Mouse (Mus musculus) kidney, embryonic 14.5 days (tissue): ENCODE results near the gene Kcnn3. TPM values are rescaled to one million over a fixed set of nuclear protein-coding genes. Genes with fewer than 3 reads are reported as not detected.

Source experiments
- ATAC-seq: fragments of 200-750 bp; cut with Nextera tagmentation; 2 replicates; pipeline ENCODE4 v1.8.0; 2017; ENCODE audit warnings: moderate number of reproducible peaks, mild to moderate bottlenecking, moderate TSS enrichment, moderate library complexity; ENCODE audit not compliant: low FRiP score, low TSS enrichment
- H3K27ac ChIP-seq: fragments of 300-500 bp; sonication (generic); 2 replicates; pipeline ENCODE4 v1.5.1; 2014; ENCODE audit warnings: low read depth, mild to moderate bottlenecking, low read length, moderate library complexity, mixed read lengths
- H3K27me3 ChIP-seq: fragments of 300-500 bp; sonication (generic); 2 replicates; pipeline ENCODE4 v1.6.1; 2014; ENCODE audit warnings: mild to moderate bottlenecking, low read length; ENCODE audit not compliant: control insufficient read depth, insufficient read depth
- H3K36me3 ChIP-seq: fragments of 300-500 bp; sonication (generic); 2 replicates; pipeline ENCODE4 v1.6.1; 2014; ENCODE audit warnings: low read length, mixed read lengths; ENCODE audit not compliant: control insufficient read depth, insufficient read depth
- H3K4me1 ChIP-seq: fragments of 300-500 bp; sonication (generic); 2 replicates; pipeline ENCODE4 v1.6.1; 2014; ENCODE audit warnings: low read length, mixed read lengths; ENCODE audit not compliant: control insufficient read depth, insufficient read depth
- H3K4me2 ChIP-seq: fragments of 300-500 bp; sonication (generic); replicated peaks from 2 replicates; pipeline ENCODE4 v1.6.1; 2014; ENCODE audit warnings: low read depth, mild to moderate bottlenecking, low read length
- H3K4me3 ChIP-seq: fragments of 300-500 bp; sonication (generic); 2 replicates; pipeline ENCODE4 v1.5.1; 2014; ENCODE audit warnings: mild to moderate bottlenecking, low read length
- H3K9ac ChIP-seq: fragments of 300-500 bp; sonication (generic); 2 replicates; pipeline ENCODE4 v1.6.1; 2014; ENCODE audit warnings: low read depth, mild to moderate bottlenecking, low read length, moderate library complexity
- H3K9me3 ChIP-seq: fragments of 300-500 bp; sonication (generic); 2 replicates; pipeline ENCODE4 v1.6.1; 2016; ENCODE audit warnings: low read length; ENCODE audit not compliant: control insufficient read depth
- WGBS: fragments of 180-500 bp; shearing (Covaris S2); extraction: QIAGEN DNeasy Blood & Tissue Kit; methylation state at CpG from one replicate; pipeline ENCODE4 v1.1.7; 2014; 5-methylcytosine and 5-hydroxymethylcytosine counted together
- polyA plus RNA-seq: library from polyadenylated mRNA; unstranded; fragments of >200 nt; fragmentation: Nextera tagmentation; extraction: Ambion mirVana; gene quantifications from 2 replicates; pipeline ENCODE4 v1.2.1, GENCODE M21; 2014

Gene Kcnn3
- polyA plus RNA-seq, 1 experiment from 2014 or later: 2.1 TPM

GRCm38 (mm10) chr3:89548805-89549204 is 28.8 kb downstream of the Kcnn3 start:
- Histone ChIP-seq H3K4me1 (no peaks in the 10 kb centered on the region), H3K27ac (no peak overlapping the region), H3K36me3 (no peaks in the 10 kb centered on the region), H3K4me3 (no peak overlapping the region), H3K27me3 (no peaks in the 10 kb centered on the region), H3K4me2 (no peak overlapping the region), H3K9me3 (no peaks in the 10 kb centered on the region; the same call in 1 of the 2 replicates), H3K9ac (no peak overlapping the region)
- 81% methylated on average over 2 of the region's 2 CpGs for WGBS
- no peak for ATAC-seq

- H3K9me3 ChIP-seq: no peaks in the 10 kb centered on the region; the same call in 1 of the 2 replicates
- H3K4me2 ChIP-seq: no peak overlapping the region
- H3K36me3 ChIP-seq: no peaks in the 10 kb centered on the region
- H3K4me1 ChIP-seq: no peaks in the 10 kb centered on the region
- ATAC-seq: no peak; the same call in 1 of the 2 replicates
- H3K9ac ChIP-seq: no peak overlapping the region
- 22% methylated on average over 4 of the region's 4 CpGs for WGBS
- no peaks in the 10 kb centered on the region for H3K27me3 ChIP-seq
- no peak overlapping the region for H3K27ac ChIP-seq
- no peak overlapping the region for H3K4me3 ChIP-seq
Measured at GRCm38 (mm10) chr3:89549488-89549887, 29.5 kb downstream of the Kcnn3 start.

GRCm38 (mm10) chr3:89551880-89552279 is 31.9 kb downstream of the Kcnn3 start:
- H3K4me3 ChIP-seq: no peak overlapping the region
- ATAC-seq: no peak
- H3K4me1 ChIP-seq: no peaks in the 10 kb centered on the region
- H3K4me2 ChIP-seq: no peak overlapping the region
- H3K9me3 ChIP-seq: no peaks in the 10 kb centered on the region; the same call in 1 of the 2 replicates
- 91% methylated on average over 2 of the region's 2 CpGs for WGBS
- no peaks in the 10 kb centered on the region for H3K36me3 ChIP-seq
- H3K27ac ChIP-seq: no peak overlapping the region
- H3K9ac ChIP-seq: no peak overlapping the region
- no peaks in the 10 kb centered on the region for H3K27me3 ChIP-seq

- Histone ChIP-seq H3K4me3 (no peak overlapping the region), H3K4me1 (no peaks in the 10 kb centered on the region), H3K36me3 (no peaks in the 10 kb centered on the region), H3K9ac (no peak overlapping the region), H3K27me3 (no peaks in the 10 kb centered on the region), H3K9me3 (no peaks in the 10 kb centered on the region; the same call in 1 of the 2 replicates), H3K4me2 (no peak overlapping the region), H3K27ac (no peak overlapping the region)
- 90% methylated on average over 8 of the region's 8 CpGs for WGBS
- no peak for ATAC-seq
Measured at GRCm38 (mm10) chr3:89553432-89553831, 33.5 kb downstream of the Kcnn3 start.

- Histone ChIP-seq H3K4me3 (no peak overlapping the region), H3K27ac (no peak overlapping the region), H3K4me2 (no peak overlapping the region), H3K9ac (no peak overlapping the region), H3K9me3 (no peaks in the 10 kb centered on the region; the same call in 1 of the 2 replicates), H3K36me3 (no peaks in the 10 kb centered on the region), H3K27me3 (no peaks in the 10 kb centered on the region), H3K4me1 (no peaks in the 10 kb centered on the region)
- 77% methylated on average over 4 of the region's 4 CpGs for WGBS
- no peak for ATAC-seq
Measured at GRCm38 (mm10) chr3:89553946-89554345, 34.0 kb downstream of the Kcnn3 start.

GRCm38 (mm10) chr3:89554587-89554986 is 34.6 kb downstream of the Kcnn3 start:
- H3K4me2 ChIP-seq: no peak overlapping the region
- no peak overlapping the region for H3K27ac ChIP-seq
- no peak overlapping the region for H3K4me3 ChIP-seq
- no peaks in the 10 kb centered on the region for H3K27me3 ChIP-seq
- 87% methylated on average over 2 of the region's 2 CpGs for WGBS
- no peaks in the 10 kb centered on the region for H3K4me1 ChIP-seq
- H3K9me3 ChIP-seq: no peaks in the 10 kb centered on the region; the same call in 1 of the 2 replicates
- no peaks in the 10 kb centered on the region for H3K36me3 ChIP-seq
- ATAC-seq: no peak
- no peak overlapping the region for H3K9ac ChIP-seq

- no peak overlapping the region for H3K4me3 ChIP-seq
- no peaks in the 10 kb centered on the region for H3K4me1 ChIP-seq
- no peak overlapping the region for H3K9ac ChIP-seq
- no peaks in the 10 kb centered on the region for H3K27me3 ChIP-seq
- no peaks in the 10 kb centered on the region; the same call in 1 of the 2 replicates for H3K9me3 ChIP-seq
- no peak overlapping the region for H3K4me2 ChIP-seq
- WGBS: 70% methylated on average over 5 of the region's 5 CpGs
- no peak overlapping the region for H3K27ac ChIP-seq
- no peak for ATAC-seq
- no peaks in the 10 kb centered on the region for H3K36me3 ChIP-seq
Measured at GRCm38 (mm10) chr3:89557811-89558210, 37.8 kb downstream of the Kcnn3 start.

- H3K27me3 ChIP-seq: no peaks in the 10 kb centered on the region
- no peak overlapping the region for H3K4me2 ChIP-seq
- H3K9me3 ChIP-seq: no peaks in the 10 kb centered on the region
- ATAC-seq: no peak
- H3K27ac ChIP-seq: no peak overlapping the region
- no peaks in the 10 kb centered on the region for H3K36me3 ChIP-seq
- 56% methylated on average over 15 of the region's 15 CpGs for WGBS
- no peak overlapping the region for H3K4me3 ChIP-seq
- no peaks in the 10 kb centered on the region for H3K4me1 ChIP-seq
- H3K9ac ChIP-seq: no peak overlapping the region
Measured at GRCm38 (mm10) chr3:89558972-89559910, 39.3 kb downstream of the Kcnn3 start.

GRCm38 (mm10) chr3:89561386-89561785 is 41.4 kb downstream of the Kcnn3 start:
- H3K4me1 ChIP-seq: no peaks in the 10 kb centered on the region
- no peaks in the 10 kb centered on the region for H3K9me3 ChIP-seq
- H3K27me3 ChIP-seq: no peaks in the 10 kb centered on the region
- H3K27ac ChIP-seq: no peak overlapping the region
- H3K9ac ChIP-seq: no peak overlapping the region
- H3K36me3 ChIP-seq: no peaks in the 10 kb centered on the region
- no peak overlapping the region for H3K4me2 ChIP-seq
- WGBS: 87% methylated on average over 6 of the region's 6 CpGs
- ATAC-seq: no peak
- no peak overlapping the region for H3K4me3 ChIP-seq
